Mouse (Mus musculus): ENCODE data around the gene Dusp28.

Dusp28 gene

GRCm38 (mm10) chr1:92908664-92909063, 1.9 kb downstream of the Dusp28 start:
- no peak for DNase-seq

- no peak for DNase-seq
These were observed 2.3 kb downstream of the Dusp28 start for GRCm38 (mm10) chr1:92909068-92909467.

- DNase-seq, result peak; percentile 76 to 81
These were observed 3.6 kb downstream of the Dusp28 start, which contains the start of gene Rnpepl1 for GRCm38 (mm10) chr1:92910239-92910885. Rnpepl1 (plus strand) TSS chr1:92910783.

GRCm38 (mm10) chr1:92910925-92911720, 4.3 kb downstream of the Dusp28 start:
- peak; percentile 48 to 54 for DNase-seq

GRCm38 (mm10) chr1:92911721-92912138, 4.9 kb downstream of the Dusp28 start:
- no peak for DNase-seq

GRCm38 (mm10) chr1:92912286-92912685, 5.5 kb downstream of the Dusp28 start:
- DNase-seq, result no peak

- DNase-seq, result no peak
These were observed 7.5 kb downstream of the Dusp28 start for GRCm38 (mm10) chr1:92914239-92914638.

- peak in 1 of 2 experiments; percentile 1 for DNase-seq
These were observed 8.2 kb downstream of the Dusp28 start for GRCm38 (mm10) chr1:92914993-92915392.

- DNase-seq, result no peak
These were observed 9.9 kb downstream of the Dusp28 start for GRCm38 (mm10) chr1:92916725-92917124.

- DNase-seq, result no peak
These were observed 12.4 kb downstream of the Dusp28 start for GRCm38 (mm10) chr1:92919151-92919550.

- no peak for DNase-seq
These were observed 13.0 kb downstream of the Dusp28 start for GRCm38 (mm10) chr1:92919775-92920174.

GRCm38 (mm10) chr1:92920474-92921200, 13.9 kb downstream of the Dusp28 start:
- DNase-seq, result no peak

GRCm38 (mm10) chr1:92921496-92921895, 14.7 kb downstream of the Dusp28 start:
- DNase-seq, result no peak

GRCm38 (mm10) chr1:92930171-92930706, 23.5 kb downstream of the Dusp28 start:
- no peak for DNase-seq

GRCm38 (mm10) chr1:92933611-92934010, 26.8 kb downstream of the Dusp28 start:
- no peak for DNase-seq

- peak; percentile 95 to 96 for DNase-seq
These were observed 27.5 kb downstream of the Dusp28 start, which contains the start of gene Capn10 for GRCm38 (mm10) chr1:92934182-92934827. Capn10 (plus strand) TSS chr1:92934376.

GRCm38 (mm10) chr1:92935054-92935962, 28.5 kb downstream of the Dusp28 start:
- peak; percentile 31 to 47 for DNase-seq

- DNase-seq, result no peak
These were observed 29.2 kb downstream of the Dusp28 start for GRCm38 (mm10) chr1:92935977-92936376.

- DNase-seq, result no peak
These were observed 29.7 kb downstream of the Dusp28 start for GRCm38 (mm10) chr1:92936467-92936866.

- no peak for DNase-seq
These were observed 31.0 kb downstream of the Dusp28 start for GRCm38 (mm10) chr1:92937797-92938196.

- DNase-seq, result no peak
These were observed 33.0 kb downstream of the Dusp28 start for GRCm38 (mm10) chr1:92939746-92940145.
